Mouse (Mus musculus) liver, postnatal 0 days (tissue): Measurements from ENCODE around the gene Anxa11.
A peak's percentile ranks its signal among the peaks of the same experiment; 100 is the strongest.

Source experiments
- CTCF ChIP-seq: sonication (generic); IDR thresholded peaks from 2 replicates; pipeline ENCODE4 v1.5.1; 2016; ENCODE audit warnings: antibody characterized with exemption, low read depth
- EP300 ChIP-seq: IDR thresholded peaks from 2 replicates; pipeline ENCODE4 v1.6.1; 2016; ENCODE audit warnings: antibody characterized with exemption, low read depth, mild to moderate bottlenecking

- TF ChIP-seq EP300 (no peak), CTCF (peak; percentile 97)
Observed at GRCm38 (mm10) chr14:25800166-25800960, 41.6 kb upstream of the Anxa11 start.
